Mouse (Mus musculus): ENCODE data around the gene Tead3. TPM values are rescaled to one million over a fixed set of nuclear protein-coding genes. Genes with fewer than 3 reads are reported as not detected.

The Tead3 gene
- polyA plus RNA-seq, 1 experiment from 2014 or later: 10.0 TPM

DNA sequence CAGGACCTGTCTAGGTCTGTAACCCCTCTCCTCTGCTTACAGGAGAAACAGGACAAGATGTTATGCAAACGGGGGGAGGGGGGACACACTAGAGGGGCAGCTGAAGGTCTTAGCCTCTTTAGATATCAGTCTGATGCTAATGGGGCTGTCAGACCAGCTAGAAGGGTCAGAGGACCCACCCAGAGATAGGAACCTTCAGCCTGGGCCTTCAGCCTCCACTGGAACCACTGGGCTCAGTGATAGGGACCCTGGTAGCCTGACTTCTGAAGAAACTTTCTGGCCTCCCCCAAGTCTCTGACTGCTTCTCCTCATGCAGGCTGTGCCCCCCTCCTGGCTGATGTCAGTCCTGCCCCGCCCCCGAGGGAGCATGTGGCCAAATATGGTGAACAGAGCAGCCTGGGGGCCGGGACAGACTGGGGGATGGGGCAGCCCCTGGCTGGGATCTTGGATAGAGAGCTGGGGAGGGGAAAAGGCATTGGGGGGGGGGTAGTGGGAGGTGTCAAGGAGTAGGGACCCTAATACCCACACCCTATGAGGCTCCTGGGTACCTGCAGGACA, 6.5 kb downstream of the Tead3 start:
- WGBS: 26% methylated on average over 4 of the region's 4 CpGs
- no peaks in the 10 kb centered on the region for H3K27me3 ChIP-seq (ENCODE audit: control insufficient read depth, insufficient read depth, low read length)
- H3K27ac ChIP-seq (replicated peaks; ENCODE audit: low read depth, low read length): no peak overlapping the region
- peaks cover 5% of the 10 kb centered on the region; the same call in 1 of the 2 replicates for H3K36me3 ChIP-seq (ENCODE audit: control insufficient read depth, insufficient read depth, low read length)
- no peaks in the 10 kb centered on the region for H3K9me3 ChIP-seq (ENCODE audit: control insufficient read depth, low read length)
- H3K9ac ChIP-seq (ENCODE audit: low read length): peak overlapping the region; percentile 5; the same call in 1 of the 2 replicates
- peaks cover 73% of the 10 kb centered on the region for H3K4me1 ChIP-seq (ENCODE audit: control insufficient read depth, insufficient read depth, low read length)
- DNase-seq (ENCODE audit: low spot score) (no peak), ATAC-seq (ENCODE audit: insufficient number of reproducible peaks, low FRiP score, low TSS enrichment, low read depth) (no peak)
- no peak overlapping the region for H3K4me2 ChIP-seq (ENCODE audit: low read depth, severe bottlenecking)
- H3K4me3 ChIP-seq (ENCODE audit: low read depth, low read length): no peak overlapping the region

DNA sequence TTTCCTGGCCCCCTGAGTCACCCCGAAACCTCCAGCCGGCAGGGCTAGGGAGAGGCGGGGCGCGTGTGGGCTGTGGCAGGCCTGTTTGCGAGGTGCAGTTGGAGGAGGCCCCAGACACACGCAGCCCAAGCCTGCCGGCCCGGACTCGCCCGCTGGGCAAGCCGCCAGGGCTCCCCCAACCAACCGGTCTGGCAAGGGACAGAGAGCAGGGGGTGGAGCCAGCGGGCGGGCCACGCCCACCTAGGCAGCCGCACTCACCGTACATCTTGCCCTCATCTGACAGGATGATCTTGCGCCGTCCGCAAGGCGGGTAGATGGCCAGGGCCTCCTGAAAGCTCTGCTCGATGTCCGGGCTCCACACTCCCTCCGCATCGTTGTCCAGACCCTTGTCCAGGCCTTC, 9.5 kb downstream of the Tead3 start:
- 8% methylated on average over 26 of the region's 26 CpGs for WGBS
- H3K36me3 ChIP-seq (ENCODE audit: control insufficient read depth, insufficient read depth, low read length): peaks cover 12% of the 10 kb centered on the region

DNA sequence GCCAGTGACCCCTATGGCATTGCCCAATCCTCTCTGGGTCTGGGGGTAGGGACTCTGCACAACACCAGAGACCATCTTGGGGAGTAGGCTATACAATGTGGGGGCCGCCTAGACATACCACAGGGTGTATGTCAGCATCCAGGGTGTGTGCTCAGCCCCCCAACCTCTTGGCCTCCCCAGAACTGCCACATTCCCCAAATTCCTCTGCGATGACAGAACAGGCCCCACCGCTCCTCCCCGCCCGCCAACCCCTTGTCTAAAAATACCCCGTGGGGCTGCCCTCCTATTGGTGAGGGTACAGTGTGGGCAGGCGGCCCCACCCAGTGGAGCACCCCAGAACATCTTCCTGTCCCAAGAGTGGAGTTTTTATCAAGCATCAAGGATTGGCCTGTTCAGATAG, 10.0 kb downstream of the Tead3 start:
- WGBS: 75% methylated on average over 7 of the region's 7 CpGs
- Histone ChIP-seq H3K36me3 (ENCODE audit: control insufficient read depth, insufficient read depth, low read length) (peaks cover 12% of the 10 kb centered on the region), H3K27ac (replicated peaks; ENCODE audit: low read depth, low read length) (0 out of 2 replicates have a peak overlapping the region, but pooled peaks have one; percentile 42), H3K27me3 (ENCODE audit: control insufficient read depth, insufficient read depth, low read length) (no peaks in the 10 kb centered on the region), H3K9me3 (ENCODE audit: control insufficient read depth, low read length) (peaks cover 2% of the 10 kb centered on the region; the same call in 1 of the 2 replicates), H3K9ac (ENCODE audit: low read length) (no peak overlapping the region), H3K4me1 (ENCODE audit: control insufficient read depth, insufficient read depth, low read length) (peaks cover 42% of the 10 kb centered on the region), H3K4me3 (ENCODE audit: low read depth, low read length) (no peak overlapping the region), H3K4me2 (ENCODE audit: low read depth, severe bottlenecking) (peak overlapping the region; percentile 27; the same call in 1 of the 2 replicates)
- ATAC-seq (ENCODE audit: insufficient number of reproducible peaks, low FRiP score, low TSS enrichment, low read depth) (no peak), DNase-seq (ENCODE audit: low spot score) (no peak)

More for the DNA sequence above, 9.5 kb downstream of the Tead3 start:
- H3K27me3 ChIP-seq (ENCODE audit: control insufficient read depth, insufficient read depth, low read length): no peaks in the 10 kb centered on the region
- H3K4me3 ChIP-seq (ENCODE audit: low read depth, low read length): no peak overlapping the region; the same call in 1 of the 2 replicates
- H3K4me2 ChIP-seq (ENCODE audit: low read depth, severe bottlenecking): peak overlapping the region; percentile 27; the same call in 1 of the 2 replicates
- 0 out of 2 replicates have a peak overlapping the region, but pooled peaks have one; percentile 42 for H3K27ac ChIP-seq (replicated peaks; ENCODE audit: low read depth, low read length)
- H3K4me1 ChIP-seq (ENCODE audit: control insufficient read depth, insufficient read depth, low read length): peaks cover 47% of the 10 kb centered on the region
- H3K9me3 ChIP-seq (ENCODE audit: control insufficient read depth, low read length): peaks cover 2% of the 10 kb centered on the region; the same call in 1 of the 2 replicates
- ATAC-seq (ENCODE audit: insufficient number of reproducible peaks, low FRiP score, low TSS enrichment, low read depth) (no peak), DNase-seq (ENCODE audit: low spot score) (peak; percentile 78)
- H3K9ac ChIP-seq (ENCODE audit: low read length): peak overlapping the region; percentile 38; the same call in 1 of the 2 replicates

DNA sequence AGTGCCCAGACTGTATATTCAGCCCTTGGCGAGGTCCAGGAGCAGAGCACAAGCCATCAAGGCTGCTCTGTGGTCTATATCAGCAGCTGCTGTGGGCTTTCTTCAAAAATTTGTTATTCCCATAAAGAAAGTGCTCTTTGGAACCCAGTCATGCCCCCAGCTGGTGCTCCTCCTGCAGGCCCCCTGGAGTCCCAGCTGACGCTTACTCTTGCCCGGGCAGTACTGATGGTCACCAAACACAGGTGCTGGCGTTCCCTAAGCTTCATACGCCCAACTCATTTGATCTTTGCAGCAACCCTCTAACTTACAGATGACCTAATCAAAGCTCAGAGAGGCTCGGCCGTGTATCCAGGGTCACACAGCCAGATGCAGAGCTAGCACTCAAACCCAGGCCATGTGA, 13.1 kb downstream of the Tead3 start:
- peaks cover 34% of the 10 kb centered on the region for H3K4me1 ChIP-seq (ENCODE audit: control insufficient read depth, insufficient read depth, low read length)
- no peaks in the 10 kb centered on the region for H3K27me3 ChIP-seq (ENCODE audit: control insufficient read depth, insufficient read depth, low read length)
- H3K9me3 ChIP-seq (ENCODE audit: control insufficient read depth, low read length): peaks cover 2% of the 10 kb centered on the region; the same call in 1 of the 2 replicates
- ATAC-seq (ENCODE audit: insufficient number of reproducible peaks, low FRiP score, low TSS enrichment, low read depth) (no peak), DNase-seq (ENCODE audit: low spot score) (no peak)
- H3K4me3 ChIP-seq (ENCODE audit: low read depth, low read length): no peak overlapping the region
- H3K9ac ChIP-seq (ENCODE audit: low read length): no peak overlapping the region
- H3K36me3 ChIP-seq (ENCODE audit: control insufficient read depth, insufficient read depth, low read length): peaks cover 13% of the 10 kb centered on the region
- H3K4me2 ChIP-seq (ENCODE audit: low read depth, severe bottlenecking): no peak overlapping the region
- WGBS: 95% methylated on average over 7 of the region's 7 CpGs
- H3K27ac ChIP-seq (replicated peaks; ENCODE audit: low read depth, low read length): no peak overlapping the region

DNA sequence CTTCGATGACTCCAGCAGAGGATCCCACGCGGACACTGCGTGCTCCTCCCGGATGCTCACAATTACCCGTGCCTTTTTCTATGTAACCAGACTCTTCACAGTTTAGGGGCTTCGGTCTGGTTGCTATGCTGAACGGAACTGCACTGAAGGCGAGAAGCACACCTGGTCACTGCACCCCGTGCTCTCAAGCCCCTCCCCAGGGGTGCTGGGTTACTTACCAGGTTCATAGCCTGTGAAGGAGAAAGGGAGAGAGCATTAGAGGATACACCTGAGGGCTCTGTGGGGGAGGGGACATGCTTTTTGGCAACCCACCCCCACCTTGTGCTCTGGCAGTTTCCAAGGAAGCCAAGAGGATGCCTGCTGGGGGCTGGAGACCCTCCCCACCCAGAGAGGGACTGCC, 15.3 kb downstream of the Tead3 start:
- Histone ChIP-seq H3K9me3 (ENCODE audit: control insufficient read depth, low read length) (peaks cover 2% of the 10 kb centered on the region; the same call in 1 of the 2 replicates), H3K4me3 (ENCODE audit: low read depth, low read length) (no peak overlapping the region), H3K36me3 (ENCODE audit: control insufficient read depth, insufficient read depth, low read length) (peaks cover 17% of the 10 kb centered on the region), H3K4me2 (ENCODE audit: low read depth, severe bottlenecking) (no peak overlapping the region), H3K4me1 (ENCODE audit: control insufficient read depth, insufficient read depth, low read length) (peaks cover 35% of the 10 kb centered on the region), H3K27ac (replicated peaks; ENCODE audit: low read depth, low read length) (no peak overlapping the region), H3K9ac (ENCODE audit: low read length) (no peak overlapping the region), H3K27me3 (ENCODE audit: control insufficient read depth, insufficient read depth, low read length) (no peaks in the 10 kb centered on the region)
- 67% methylated on average over 10 of the region's 10 CpGs for whole genome bisulfite sequencing
- ATAC-seq (ENCODE audit: insufficient number of reproducible peaks, low FRiP score, low TSS enrichment, low read depth) (no peak), DNase-seq (ENCODE audit: low spot score) (no peak)

DNA sequence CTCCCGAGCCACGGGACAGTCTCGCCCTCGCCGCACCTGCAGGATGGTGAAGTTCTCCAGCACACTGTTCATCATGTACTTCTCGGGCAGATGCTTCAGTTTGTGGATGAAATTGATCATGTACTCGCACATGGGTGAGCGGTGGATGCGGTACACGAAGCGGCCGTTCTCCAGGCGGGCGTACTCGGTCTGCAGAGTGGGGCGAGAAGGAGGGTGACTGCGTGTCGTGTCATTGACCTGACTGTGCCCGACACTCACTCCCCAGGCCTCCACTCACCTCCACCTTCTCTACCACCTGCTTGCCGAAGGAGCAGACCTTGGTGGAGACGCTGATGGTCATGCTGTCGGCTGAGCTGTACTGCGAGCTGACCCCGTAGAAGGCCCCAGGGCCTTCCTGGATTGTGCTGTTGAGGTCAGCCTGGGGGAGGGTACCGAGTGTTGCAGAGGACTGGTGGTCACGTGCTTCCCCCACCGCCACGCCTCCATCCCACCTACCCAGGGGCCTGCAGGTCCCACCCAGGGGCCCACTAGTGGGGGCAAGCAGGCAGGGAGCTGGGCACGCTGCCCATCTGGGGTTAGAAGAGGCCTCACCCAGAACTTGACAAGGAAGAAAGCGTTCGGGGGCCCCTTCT, 17.6 kb downstream of the Tead3 start:
- H3K4me3 ChIP-seq (ENCODE audit: low read depth, low read length): no peak overlapping the region
- H3K9me3 ChIP-seq (ENCODE audit: control insufficient read depth, low read length): peaks cover 2% of the 10 kb centered on the region; the same call in 1 of the 2 replicates
- DNase-seq (ENCODE audit: low spot score) (peak; percentile 51), ATAC-seq (ENCODE audit: insufficient number of reproducible peaks, low FRiP score, low TSS enrichment, low read depth) (no peak)
- H3K4me1 ChIP-seq (ENCODE audit: control insufficient read depth, insufficient read depth, low read length): peaks cover 43% of the 10 kb centered on the region
- 0 out of 2 replicates have a peak overlapping the region, but pooled peaks have one; percentile 2 for H3K4me2 ChIP-seq (ENCODE audit: low read depth, severe bottlenecking)
- peaks cover 19% of the 10 kb centered on the region for H3K36me3 ChIP-seq (ENCODE audit: control insufficient read depth, insufficient read depth, low read length)
- 54% methylated on average over 31 of the region's 31 CpGs for WGBS
- H3K9ac ChIP-seq (ENCODE audit: low read length): 0 out of 2 replicates have a peak overlapping the region, but pooled peaks have one; percentile 17
- no peak overlapping the region for H3K27ac ChIP-seq (replicated peaks; ENCODE audit: low read depth, low read length)
- no peaks in the 10 kb centered on the region for H3K27me3 ChIP-seq (ENCODE audit: control insufficient read depth, insufficient read depth, low read length)

DNA sequence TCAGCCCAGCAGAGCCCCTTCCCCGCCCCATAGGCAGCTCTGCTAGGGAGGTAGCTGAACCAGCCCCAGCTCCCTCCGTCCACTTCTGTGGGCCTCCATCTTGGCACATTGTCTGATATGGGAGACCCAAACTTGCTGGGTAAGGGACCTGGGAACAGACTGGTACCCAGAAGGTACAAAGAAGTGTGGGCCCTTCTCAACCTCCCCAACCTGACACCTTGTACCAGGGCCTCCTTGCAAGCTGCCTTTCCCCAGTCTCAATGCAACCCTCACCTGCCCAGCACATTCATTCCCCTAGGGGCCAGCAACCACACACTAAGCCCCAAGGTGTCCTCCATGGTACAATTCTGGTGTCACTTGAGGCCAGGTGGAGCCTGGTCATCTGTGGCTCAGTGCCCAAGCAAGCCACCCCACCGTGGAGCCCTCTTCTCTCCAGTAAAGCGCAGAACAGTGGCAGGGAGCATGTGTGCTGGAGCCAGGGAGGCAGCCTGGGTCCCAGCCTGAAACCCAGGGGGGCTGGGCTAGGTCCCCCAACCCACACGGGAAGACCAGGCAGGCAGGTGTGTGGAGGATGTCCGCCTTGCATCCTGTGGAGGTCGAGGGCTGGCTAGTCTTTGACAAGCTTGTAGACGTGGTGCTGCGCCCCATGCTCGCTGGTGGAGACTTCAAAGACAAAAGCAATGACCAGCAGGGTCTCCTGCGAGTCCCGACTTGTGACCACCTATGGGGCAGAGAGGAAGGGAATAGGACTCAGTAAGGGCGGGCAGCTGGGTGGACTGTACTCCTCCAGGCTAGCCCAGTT, 18.3 kb downstream of the Tead3 start:
- peak overlapping the region; percentile 36; the same call in 1 of the 2 replicates for H3K27ac ChIP-seq (replicated peaks; ENCODE audit: low read depth, low read length)

More for the DNA sequence above, 18.3 kb downstream of the Tead3 start:
- DNase-seq (ENCODE audit: low spot score) (peak; percentile 43), ATAC-seq (ENCODE audit: insufficient number of reproducible peaks, low FRiP score, low TSS enrichment, low read depth) (no peak)
- no peak overlapping the region for H3K4me3 ChIP-seq (ENCODE audit: low read depth, low read length)
- H3K9ac ChIP-seq (ENCODE audit: low read length): peak overlapping the region; percentile 34; the same call in 1 of the 2 replicates
- peaks cover 48% of the 10 kb centered on the region for H3K4me1 ChIP-seq (ENCODE audit: control insufficient read depth, insufficient read depth, low read length)
- H3K36me3 ChIP-seq (ENCODE audit: control insufficient read depth, insufficient read depth, low read length): peaks cover 15% of the 10 kb centered on the region
- 44% methylated on average over 13 of the region's 13 CpGs for WGBS
- 0 out of 2 replicates have a peak overlapping the region, but pooled peaks have one; percentile 2 for H3K4me2 ChIP-seq (ENCODE audit: low read depth, severe bottlenecking)
- H3K27me3 ChIP-seq (ENCODE audit: control insufficient read depth, insufficient read depth, low read length): no peaks in the 10 kb centered on the region
- H3K9me3 ChIP-seq (ENCODE audit: control insufficient read depth, low read length): peaks cover under 1% of the 10 kb centered on the region; the same call in 1 of the 2 replicates
